Mouse (Mus musculus) neutrophil, adult 5-6 weeks (primary cell): ENCODE results near the gene Saa4. TPM values are rescaled to one million over a fixed set of nuclear protein-coding genes. Genes with fewer than 3 reads are reported as not detected.
"Not testable (repeated sequence)": the region's sequence is repeated elsewhere in the genome, so short reads cannot be mapped to it uniquely, and the experiment has no call there.

Experiments used
- ATAC-seq: fragments of 151-379, 151-347 bp; 2 replicates; pipeline ENCODE4 v1.8.0; 2017; ENCODE audit warnings: mild to moderate bottlenecking, moderate TSS enrichment; ENCODE audit not compliant: insufficient number of reproducible peaks, poor library complexity, low FRiP score, severe bottlenecking; ENCODE audit errors: extremely low read depth
- total RNA-seq: library from RNA; stranded (forward); fragments of 200-1000 nt; gene quantifications from 2 replicates; pipeline ENCODE4 v1.2.3, GENCODE M21; 2017

The Saa4 gene
- total RNA-seq, 1 experiment from 2014 or later = not detected

DNA sequence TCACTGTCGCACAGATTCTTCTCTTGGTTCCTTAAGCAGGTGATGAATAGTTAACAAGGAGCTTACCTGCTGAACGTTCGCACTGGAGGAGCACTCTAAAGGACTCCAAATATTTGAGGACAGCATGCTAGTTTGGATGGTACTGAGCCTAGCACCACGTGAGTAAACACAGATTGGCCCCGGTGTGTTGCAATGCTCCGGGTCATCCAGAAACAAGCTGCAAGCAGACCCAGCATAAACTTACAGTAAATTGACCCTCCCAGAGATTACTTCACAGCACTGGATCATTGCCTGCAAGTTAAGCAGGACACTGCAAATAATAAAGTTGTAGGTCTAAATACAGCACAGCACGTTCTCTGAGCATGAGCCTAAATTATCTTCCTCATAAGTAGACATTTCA lies 12.9 kb downstream of the Saa4 start:
- no peak for ATAC-seq

DNA sequence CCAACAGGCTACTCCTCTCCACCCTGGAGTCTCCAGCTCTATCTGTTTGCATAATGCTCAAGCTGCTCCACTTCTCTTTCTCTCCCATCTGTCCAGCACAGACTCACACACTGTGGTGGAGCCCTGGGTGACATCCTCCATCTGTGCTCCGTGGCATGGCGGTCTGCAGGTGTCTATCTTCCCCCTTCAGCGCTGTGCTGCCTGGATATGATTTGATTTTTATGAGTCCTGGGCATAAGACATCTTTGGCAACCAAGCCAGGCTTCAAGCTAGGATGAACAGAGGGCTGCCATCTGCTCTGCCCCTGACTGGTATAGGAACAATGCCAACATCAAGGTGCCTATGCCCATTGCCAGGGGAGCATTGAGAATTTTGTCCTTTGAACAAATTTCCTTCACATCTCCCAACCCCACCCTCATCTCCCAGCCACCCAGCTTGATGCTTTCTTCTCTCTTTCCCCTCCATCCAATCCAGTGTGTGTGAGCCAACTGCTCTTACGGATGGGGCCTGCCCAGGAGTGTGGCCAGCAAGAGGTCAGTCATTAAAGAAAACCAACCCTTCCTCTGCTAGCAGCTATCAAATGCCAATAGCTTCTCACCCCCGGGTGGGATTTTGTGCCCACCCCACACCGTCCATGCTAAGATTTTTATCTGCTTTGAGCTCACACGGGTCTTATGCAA lies 13.7 kb downstream of the Saa4 start:
- no peak for ATAC-seq

DNA sequence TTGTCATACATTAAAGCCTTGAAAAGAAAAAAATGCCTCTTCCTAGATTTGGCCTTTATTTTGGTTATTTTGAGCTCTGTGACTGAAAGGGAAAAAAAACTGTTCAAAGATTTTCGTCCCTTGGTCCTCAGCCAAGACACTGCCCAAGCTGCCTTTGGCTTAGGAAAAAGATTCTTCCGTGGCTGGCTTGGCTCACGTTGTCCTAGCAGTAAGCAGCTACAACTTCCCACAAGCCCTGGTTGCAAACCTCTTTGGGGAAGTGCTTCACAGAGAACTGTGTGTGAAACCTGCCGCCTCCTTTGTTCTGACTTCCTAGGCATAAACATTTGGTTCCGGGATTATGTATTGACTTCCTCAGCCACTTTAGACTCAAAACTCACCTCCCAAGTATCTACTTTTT lies 15.5 kb downstream of the Saa4 start:
- no peak for ATAC-seq

DNA sequence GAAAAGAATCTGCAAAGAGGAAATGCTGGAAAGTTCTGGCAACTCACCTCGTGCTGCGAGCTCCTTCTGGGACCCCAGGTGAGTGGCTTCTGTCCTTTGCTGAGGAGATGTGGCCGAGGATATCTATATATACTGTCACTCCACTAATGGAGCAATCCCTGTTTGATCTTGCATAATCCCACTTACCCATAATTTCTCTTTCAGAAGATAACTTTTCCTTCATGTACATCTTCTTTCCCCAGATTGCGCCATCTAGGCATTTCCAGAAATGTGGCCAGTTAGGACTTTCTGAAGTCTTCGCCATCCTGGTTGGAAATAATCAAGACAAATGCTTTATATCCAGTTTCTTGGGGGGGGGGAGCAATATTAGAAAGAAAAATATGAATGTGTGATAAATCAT lies 16.8 kb downstream of the Saa4 start, which contains the start of gene Saa3:
Saa3 (minus strand) TSS at position 101 of the 400 bp plus-strand sequence.
- no peak for ATAC-seq

DNA sequence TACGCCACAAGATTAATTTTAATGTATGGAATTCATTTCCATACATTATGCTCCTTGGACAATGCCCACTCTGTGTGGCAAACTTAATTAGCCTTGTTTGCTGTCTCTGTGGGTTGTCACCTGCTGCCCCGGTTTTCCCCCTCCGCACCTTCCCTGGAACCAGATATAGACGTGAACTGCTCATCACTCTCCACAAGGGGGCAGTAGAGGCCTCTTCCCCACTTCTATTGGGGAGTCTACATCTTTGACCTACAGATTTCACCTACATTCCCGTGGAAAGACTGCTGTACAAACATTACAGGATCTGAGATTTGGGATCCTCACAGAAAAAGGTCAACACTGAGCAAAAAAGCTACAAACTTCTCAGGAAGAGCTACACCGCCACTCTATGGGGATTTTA lies 17.9 kb downstream of the Saa4 start:
- ATAC-seq = peak; percentile 40

DNA sequence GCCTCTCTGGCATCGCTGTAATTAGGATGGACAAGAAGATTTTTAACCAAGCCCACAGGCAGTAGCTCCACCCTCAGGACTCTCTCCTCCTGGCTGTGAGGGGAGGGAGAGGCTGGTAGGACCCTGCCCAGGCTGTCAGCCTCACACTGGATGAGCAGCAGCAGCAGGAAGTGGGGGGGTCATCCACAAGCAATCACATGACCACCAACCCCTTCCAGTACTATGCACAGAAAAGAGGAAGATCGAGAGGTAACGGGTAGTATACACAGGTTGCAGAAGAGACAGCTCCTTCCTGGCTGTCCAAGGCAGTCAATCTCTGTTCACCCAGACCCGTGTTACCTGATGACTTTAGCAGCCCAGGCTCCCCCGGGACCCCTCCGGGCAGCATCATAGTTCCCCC lies 20.2 kb downstream of the Saa4 start:
- peak; percentile 57 for ATAC-seq

DNA sequence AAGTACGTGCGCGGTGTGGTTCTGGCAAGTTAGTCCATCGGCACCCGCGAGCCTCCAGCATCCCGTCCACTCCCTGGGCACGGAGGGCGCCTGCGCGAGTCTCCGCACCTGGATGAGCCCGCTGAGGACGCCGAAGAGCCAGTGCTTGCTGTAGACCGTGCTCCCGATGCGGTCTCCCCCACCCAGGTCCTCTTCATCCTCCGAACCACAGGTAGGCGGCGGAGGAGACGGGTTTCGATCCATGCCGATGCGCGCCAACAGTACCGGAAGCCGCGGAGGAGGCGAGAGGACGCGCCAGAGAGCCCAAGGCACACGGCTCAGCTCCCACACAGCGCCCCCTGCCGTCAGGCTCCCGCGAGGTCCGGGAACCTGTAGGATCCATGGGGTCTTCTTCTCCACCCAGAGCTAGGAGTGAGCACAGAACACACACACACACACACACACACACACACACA lies 22.0 kb downstream of the Saa4 start, which contains the start of gene Saal1:
Saal1 (minus strand) TSS at position 291 of the 455 bp plus-strand sequence.
- ATAC-seq = peak; percentile 85

DNA sequence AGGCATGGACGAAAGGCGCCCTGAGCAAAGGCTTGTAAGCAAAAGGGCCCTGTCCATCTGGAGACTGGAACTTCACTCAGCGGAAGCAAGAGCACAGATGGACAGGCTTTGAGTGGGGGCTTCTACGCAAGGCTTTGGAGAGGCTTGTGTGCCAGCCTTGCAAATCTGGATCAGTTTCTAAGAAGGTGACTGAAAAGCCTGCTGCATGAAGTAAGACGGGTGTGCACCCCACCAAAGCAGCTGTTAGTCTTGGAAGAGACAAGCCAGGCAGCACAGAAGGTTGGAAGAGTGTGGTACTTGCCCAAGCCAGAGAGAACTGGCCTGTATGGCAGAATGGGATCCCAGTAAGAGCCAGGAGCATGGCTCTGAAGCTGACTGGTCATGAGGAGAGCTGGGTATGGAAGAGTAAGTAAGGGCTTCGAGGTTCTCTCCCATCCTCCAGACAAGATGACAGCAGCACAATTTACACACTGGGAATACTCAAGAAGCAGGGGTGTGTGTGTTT lies 31.8 kb downstream of the Saa4 start:
- no peak for ATAC-seq

DNA sequence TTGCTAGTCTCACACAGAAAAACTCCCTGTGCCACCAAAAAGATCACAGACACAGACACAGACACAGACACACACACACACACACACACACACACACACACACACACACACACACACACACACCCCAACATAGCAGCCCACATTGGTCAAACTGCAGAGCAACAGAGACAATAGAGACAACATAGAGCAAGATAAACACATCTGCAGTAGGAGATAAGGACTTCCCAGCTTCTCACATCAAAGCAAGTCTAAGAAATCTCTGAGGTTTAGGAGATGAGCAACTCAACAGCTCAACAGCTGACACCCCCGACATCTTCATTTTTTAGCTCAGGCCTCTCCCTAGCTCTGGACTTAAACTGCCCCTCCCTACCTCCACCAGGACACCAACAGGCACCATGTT lies 35.6 kb downstream of the Saa4 start:
- no peak for ATAC-seq

DNA sequence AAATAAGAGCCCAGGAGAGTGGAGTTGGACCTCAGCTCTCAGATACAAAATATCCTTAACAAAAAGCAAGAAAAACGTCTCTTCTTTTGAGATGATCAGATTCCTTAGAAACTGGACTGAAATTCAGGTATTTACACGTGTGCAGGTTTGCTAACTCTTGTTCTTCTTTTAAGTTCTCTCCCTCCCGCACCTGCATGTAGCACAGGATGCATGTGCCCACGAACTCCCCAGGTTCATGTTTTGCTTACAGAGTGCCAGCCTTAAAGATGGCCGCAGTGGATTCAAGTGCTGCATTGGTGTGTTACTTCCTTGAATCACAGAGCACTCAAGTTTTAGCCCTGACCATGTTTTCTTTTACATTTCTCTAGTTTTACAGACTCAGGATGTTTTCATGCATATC lies 45.6 kb downstream of the Saa4 start:
- ATAC-seq = no peak

DNA sequence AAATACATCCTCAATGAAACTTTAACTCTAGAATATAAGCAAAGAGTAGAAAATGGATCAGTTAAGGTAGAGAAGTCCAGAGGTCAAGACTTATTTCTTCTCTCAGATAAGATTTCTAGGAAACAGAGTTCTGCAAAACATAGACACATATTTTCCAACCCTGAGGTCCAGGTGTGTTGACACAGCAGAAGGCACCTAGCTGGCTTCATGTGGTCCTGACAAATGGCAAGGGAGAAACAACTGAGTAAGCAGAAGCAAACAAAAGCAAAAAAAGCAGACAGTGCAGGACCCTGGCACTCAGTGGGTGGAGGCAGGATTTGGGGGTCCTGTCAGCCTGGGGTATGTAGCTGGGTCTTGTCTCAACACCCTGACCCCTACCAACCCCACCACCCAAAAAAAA lies 51.7 kb downstream of the Saa4 start:
- ATAC-seq = no peak

DNA sequence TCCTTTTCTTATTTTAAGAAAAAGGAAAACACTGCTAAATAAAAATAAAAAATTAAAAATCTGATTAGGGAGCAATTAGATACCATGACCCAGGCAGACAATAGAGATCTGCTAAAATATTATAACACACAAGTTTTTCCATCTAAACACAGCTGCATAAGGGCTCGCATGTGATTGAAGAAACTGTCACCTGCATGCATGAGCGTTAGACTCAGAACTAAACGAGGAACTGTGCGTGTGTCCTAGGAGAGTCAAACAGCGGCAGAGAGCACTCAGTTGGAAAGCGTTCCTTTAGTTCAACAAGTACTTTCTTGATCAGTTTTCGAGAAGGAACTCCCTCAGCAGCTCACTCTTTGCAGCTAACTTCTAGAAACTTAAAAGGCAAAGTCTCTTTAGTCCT lies 53.4 kb downstream of the Saa4 start:
- ATAC-seq = not testable (repeated sequence)

DNA sequence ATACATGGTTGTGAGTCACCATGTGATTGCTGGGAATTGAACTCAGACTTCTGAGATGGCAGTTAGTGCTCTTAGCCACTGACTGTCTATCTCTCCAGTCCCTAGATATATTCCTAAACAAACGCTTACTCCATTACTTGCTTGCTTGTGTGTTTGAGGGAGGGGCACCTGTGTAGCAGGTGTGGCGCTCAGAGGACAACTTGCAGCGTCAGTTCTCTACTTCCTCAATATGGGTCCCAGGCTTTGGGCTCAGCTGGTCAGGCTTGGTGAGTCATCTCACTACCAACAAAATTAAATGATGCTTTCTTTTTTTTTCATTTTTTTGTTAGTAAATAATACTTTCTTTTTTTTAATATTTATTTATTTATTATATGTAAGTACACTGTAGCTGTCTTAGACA lies 54.0 kb downstream of the Saa4 start:
- ATAC-seq = no peak

Other genes starting within 250 kb of the Saa4 start
- gene Sergef, start 92.8 kb downstream of the Saa4 start, total RNA-seq = 13.6 and 15.3 TPM in 2 replicates
- not detected in 2 replicates for gene Tph1, start 60.1 kb downstream of the Saa4 start, total RNA-seq
- gene Saal1, start 21.9 kb downstream of the Saa4 start, total RNA-seq = 11.3 and 11.8 TPM in 2 replicates
- gene Saa3, start 16.9 kb downstream of the Saa4 start, total RNA-seq = 1.1 TPM in 1 of 2 replicates, not detected in the other
- gene Saa1, start 10.4 kb upstream of the Saa4 start, total RNA-seq = not detected in 2 replicates
- not detected in 2 replicates for gene Saa2, start 19.2 kb upstream of the Saa4 start, total RNA-seq
- 48.5 and 56.5 TPM in 2 replicates for gene Hps5, start 63.5 kb upstream of the Saa4 start, total RNA-seq
- 46.4 and 57.8 TPM in 2 replicates for gene Gtf2h1, start 63.5 kb upstream of the Saa4 start, total RNA-seq
- gene Ldha, start 108.9 kb upstream of the Saa4 start, total RNA-seq = 195 and 216 TPM in 2 replicates
- gene Ldhc, start 128.6 kb upstream of the Saa4 start, total RNA-seq = 2.0 TPM in 1 of 2 replicates, not detected in the other
- gene Tsg101, start 187.4 kb upstream of the Saa4 start, total RNA-seq = 41.5 and 51.0 TPM in 2 replicates
- 5.3 and 6.9 TPM in 2 replicates for gene Uevld, start 225.9 kb upstream of the Saa4 start, total RNA-seq